Mouse (Mus musculus) liver, embryonic 14.5 days (tissue): Measurements from ENCODE around the gene Tmem63b. TPM values are rescaled to one million over a fixed set of nuclear protein-coding genes. Genes with fewer than 3 reads are reported as not detected.

Experiments
- ATAC-seq: fragments of 200-750 bp; cut with Nextera tagmentation; 2 replicates; pipeline ENCODE4 v1.8.0; 2017; ENCODE audit warnings: moderate number of reproducible peaks, mild to moderate bottlenecking, moderate library complexity; ENCODE audit not compliant: insufficient read depth
- DNase-seq, 3 experiments: peaks; one replicate each; pipeline ENCODE4 v3.0.0-alpha.2; 2012 to 2013; ENCODE audit warnings: low read depth in 3 of 3, low spot score in 3 of 3
- H3K27ac ChIP-seq: fragments of 300-500 bp; sonication (generic); 2 replicates; pipeline ENCODE4 v1.5.1; 2014; ENCODE audit warnings: moderate library complexity, mild to moderate bottlenecking, control low read depth, inconsistent platforms
- H3K27me3 ChIP-seq: fragments of 300-500 bp; sonication (generic); 2 replicates; pipeline ENCODE4 v1.6.1; 2014; ENCODE audit warnings: mild to moderate bottlenecking, low read length, moderate library complexity; ENCODE audit not compliant: control insufficient read depth, insufficient read depth
- H3K36me3 ChIP-seq: fragments of 300-500 bp; sonication (generic); replicated peaks from 2 replicates; pipeline ENCODE4 v1.6.1; 2014; ENCODE audit warnings: low read depth; ENCODE audit not compliant: control insufficient read depth, insufficient read depth
- H3K4me1 ChIP-seq, 2 experiments: fragments of 200-500 bp in 1 of 2; fragments of 300-500 bp in 1 of 2; sonication (generic) in 1 of 2; replicated peaks; 2 replicates each; pipeline ENCODE4 v1.6.1; 2012 to 2014; ENCODE audit warnings: antibody characterized with exemption in 1 of 2, inconsistent platforms in 1 of 2, low read length in 1 of 2; ENCODE audit not compliant: control insufficient read depth in 2 of 2, insufficient read depth in 2 of 2
- H3K4me2 ChIP-seq: fragments of 300-500 bp; sonication (generic); 2 replicates; pipeline ENCODE4 v1.6.1; 2014; ENCODE audit warnings: low read depth, mild to moderate bottlenecking, control low read depth, moderate library complexity
- H3K4me3 ChIP-seq, 2 experiments: fragments of 200-500 bp in 1 of 2; fragments of 300-500 bp in 1 of 2; sonication (generic) in 1 of 2; 2 replicates each; pipeline ENCODE4 v1.5.1; 2012 to 2014; ENCODE audit warnings: low read depth in 2 of 2, low read length in 2 of 2, mild to moderate bottlenecking in 2 of 2, control low read depth in 1 of 2, inconsistent platforms in 1 of 2, moderate library complexity in 1 of 2; ENCODE audit not compliant: insufficient read depth in 1 of 2
- H3K9ac ChIP-seq: fragments of 300-500 bp; sonication (generic); replicated peaks from 2 replicates; pipeline ENCODE4 v1.6.1; 2014; ENCODE audit warnings: mild to moderate bottlenecking, control low read depth, moderate library complexity
- H3K9me3 ChIP-seq: fragments of 300-500 bp; sonication (generic); 2 replicates; pipeline ENCODE4 v1.6.1; 2016; ENCODE audit warnings: low read length, mixed read lengths; ENCODE audit not compliant: control insufficient read depth
- CTCF ChIP-seq: IDR thresholded peaks from 2 replicates; pipeline ENCODE4 v1.5.1; 2016; ENCODE audit warnings: antibody characterized with exemption, low read depth, control low read depth
- EP300 ChIP-seq: IDR thresholded peaks from 2 replicates; pipeline ENCODE4 v1.6.1; 2016; ENCODE audit warnings: antibody characterized with exemption, low read depth
- WGBS: fragments of 180-500 bp; shearing (Covaris S2); extraction: QIAGEN DNeasy Blood & Tissue Kit; methylation state at CpG from one replicate; pipeline ENCODE4 v1.1.7; 2014; ENCODE audit not compliant: insufficient replicate concordance; 5-methylcytosine and 5-hydroxymethylcytosine counted together
- polyA plus RNA-seq, 2 experiments: library from polyadenylated mRNA; depleted of rRNA in 1 of 2; stranded (reverse) in 1 of 2; unstranded in 1 of 2; fragments of >200 nt; fragmentation: Nextera tagmentation in 1 of 2; extraction: Ambion mirVana in 1 of 2; gene quantifications; 2 replicates each; pipeline versions ENCODE4 v1.2.1 to v1.2.3; 2012 to 2014

The Tmem63b gene
- polyA plus RNA-seq, 2 experiments: 4.1 to 10.4 TPM

DNA sequence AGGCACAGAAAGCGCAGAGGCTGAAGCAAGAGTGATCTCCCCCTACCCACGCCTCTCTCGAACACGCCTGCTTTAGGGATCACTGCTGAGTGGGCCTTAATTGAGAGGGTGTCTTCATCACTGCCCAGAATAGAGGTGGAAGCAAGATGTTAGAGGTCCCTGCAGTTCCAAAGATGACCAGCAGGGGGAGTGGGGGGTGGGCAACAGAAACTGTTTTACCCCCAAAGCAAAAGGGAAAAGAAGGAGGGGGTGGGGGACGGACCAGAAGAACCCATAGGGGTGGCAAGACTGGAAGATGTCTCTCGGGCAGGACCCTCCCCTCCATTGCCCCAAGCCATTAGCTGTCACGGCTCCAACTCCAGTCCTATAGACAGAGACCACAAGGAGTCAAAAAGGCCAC lies 8.6 kb downstream of the Tmem63b start:
- no peak overlapping the region for H3K9ac ChIP-seq
- no peak overlapping the region for H3K4me3 ChIP-seq
- ATAC-seq (no peak), DNase-seq (no peak)
- H3K27ac ChIP-seq: no peak overlapping the region
- no peaks in the 10 kb centered on the region; the same call in 1 of the 2 replicates for H3K36me3 ChIP-seq
- no peaks in the 10 kb centered on the region for H3K9me3 ChIP-seq
- H3K4me2 ChIP-seq: no peak overlapping the region
- no peaks in the 10 kb centered on the region for H3K27me3 ChIP-seq
- no peak for TF ChIP-seq EP300
- TF ChIP-seq CTCF: peak; percentile 92
- WGBS: 30% methylated on average over 7 of the region's 7 CpGs
- H3K4me1 ChIP-seq: 0 out of 4 replicates have a peak, but pooled peaks cover 0 to 2% of the 10 kb centered on the region in 2 experiments

DNA sequence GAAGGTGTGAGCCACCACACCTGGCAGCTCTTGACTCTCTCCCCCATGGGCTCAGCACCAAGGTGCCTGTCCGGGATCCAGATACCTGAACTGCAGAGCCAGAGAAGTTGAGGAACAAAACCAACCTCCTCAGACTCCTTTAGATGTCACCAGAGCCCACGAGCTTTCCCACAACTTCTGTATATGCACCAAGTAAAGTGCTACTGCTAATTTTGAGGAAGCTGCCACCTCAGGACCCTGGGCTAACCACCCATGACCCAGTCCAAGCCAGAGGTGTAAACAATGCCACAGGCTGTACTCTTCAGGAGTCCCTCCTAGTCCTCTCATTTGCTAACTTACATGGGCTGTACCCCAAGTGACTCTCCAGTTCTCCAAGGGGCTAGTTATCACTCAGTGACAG lies 14.1 kb downstream of the Tmem63b start:
- no peaks in the 10 kb centered on the region for H3K27me3 ChIP-seq
- no peak for TF ChIP-seq EP300
- TF ChIP-seq CTCF: no peak
- no peaks in the 10 kb centered on the region for H3K4me1 ChIP-seq
- DNase-seq (no peak), ATAC-seq (no peak)
- no peak overlapping the region for H3K27ac ChIP-seq
- no peak overlapping the region for H3K4me2 ChIP-seq
- H3K9me3 ChIP-seq: no peaks in the 10 kb centered on the region
- 65% methylated on average over 2 of the region's 2 CpGs for whole genome bisulfite sequencing
- H3K9ac ChIP-seq: no peak overlapping the region
- no peak overlapping the region for H3K4me3 ChIP-seq
- no peaks in the 10 kb centered on the region; the same call in 1 of the 2 replicates for H3K36me3 ChIP-seq

DNA sequence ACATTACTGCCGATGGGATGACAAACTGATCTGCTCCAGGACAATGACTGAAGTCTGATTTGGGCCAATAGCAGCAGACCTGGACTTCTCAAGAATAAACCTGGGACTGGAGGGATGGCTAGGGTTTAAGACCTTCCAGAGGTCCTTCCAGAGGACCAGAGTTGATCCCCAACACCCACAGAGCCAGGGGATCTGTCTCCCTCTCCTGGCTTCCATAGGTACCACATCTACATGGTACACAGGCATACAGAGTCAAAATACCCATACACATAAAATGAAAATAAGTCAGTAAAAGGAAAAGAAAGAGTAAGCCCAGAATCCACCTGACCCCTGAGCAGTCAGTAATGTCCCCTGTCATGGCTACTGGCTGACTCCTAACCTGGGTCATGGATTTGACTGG lies 14.9 kb downstream of the Tmem63b start:
- DNase-seq (no peak), ATAC-seq (no peak)
- Histone ChIP-seq H3K9ac (no peak overlapping the region), H3K27ac (no peak overlapping the region), H3K4me3 (no peak overlapping the region), H3K27me3 (no peaks in the 10 kb centered on the region), H3K4me1 (no peaks in the 10 kb centered on the region), H3K9me3 (no peaks in the 10 kb centered on the region), H3K36me3 (no peaks in the 10 kb centered on the region; the same call in 1 of the 2 replicates), H3K4me2 (no peak overlapping the region)
- TF ChIP-seq EP300: no peak
- TF ChIP-seq CTCF: peak; percentile 55; the same call in 1 of the 2 replicates
- 77% methylated on average over 1 of the region's 1 CpGs for WGBS

DNA sequence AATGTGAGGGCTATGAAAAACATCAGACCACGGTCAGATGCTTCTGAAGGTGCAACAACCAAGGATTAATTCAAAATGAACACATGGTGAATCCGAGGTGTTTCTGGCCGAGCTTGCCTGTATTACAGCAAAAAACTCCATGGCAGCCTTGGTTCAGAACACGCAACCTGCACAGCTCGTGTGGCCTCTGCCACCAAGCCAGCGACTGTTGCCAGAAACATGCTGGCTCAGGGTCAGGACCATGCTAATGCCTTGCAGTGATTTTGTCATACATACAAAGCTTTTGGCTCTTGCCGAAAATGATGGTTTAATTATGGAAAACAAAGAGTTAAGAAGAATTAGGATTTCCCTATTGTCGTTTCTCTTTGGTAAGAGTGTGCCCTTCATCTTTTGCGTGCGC lies 18.7 kb downstream of the Tmem63b start:
- no peak for ATAC-seq
- WGBS: 76% methylated on average over 10 of the region's 10 CpGs

DNA sequence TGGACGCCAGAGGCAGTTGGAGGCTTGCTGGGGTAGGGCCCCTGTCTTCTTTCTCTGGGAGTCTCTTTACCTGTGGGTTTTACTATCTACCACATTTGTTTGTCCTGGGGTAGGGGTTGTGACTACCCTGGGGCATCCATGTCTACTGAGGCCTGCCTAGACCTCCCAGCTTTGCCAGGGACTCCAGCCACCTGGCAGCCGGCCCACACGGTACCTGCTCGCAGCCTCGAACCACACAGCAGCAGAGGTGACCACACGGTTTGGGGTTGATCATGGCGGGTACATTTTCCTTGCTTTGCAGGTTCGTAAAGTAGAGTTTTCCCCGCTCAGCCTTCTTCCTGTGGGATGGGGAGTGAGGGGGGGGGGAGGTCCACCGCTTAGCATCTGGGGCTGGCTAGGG lies 19.2 kb downstream of the Tmem63b start:
- H3K4me2 ChIP-seq: no peak overlapping the region
- DNase-seq (no peak), ATAC-seq (no peak)
- no peaks in the 10 kb centered on the region for H3K36me3 ChIP-seq
- H3K9me3 ChIP-seq: no peaks in the 10 kb centered on the region
- no peaks in the 10 kb centered on the region for H3K27me3 ChIP-seq
- H3K4me1 ChIP-seq: 0 out of 4 replicates have a peak, but pooled peaks cover 0 to 2% of the 10 kb centered on the region in 2 experiments
- WGBS: 79% methylated on average over 10 of the region's 10 CpGs
- no peak overlapping the region for H3K27ac ChIP-seq
- H3K9ac ChIP-seq: no peak overlapping the region
- H3K4me3 ChIP-seq: no peak overlapping the region
- no peak for TF ChIP-seq EP300

More for the DNA sequence above, 18.7 kb downstream of the Tmem63b start:
- Histone ChIP-seq H3K27me3 (no peaks in the 10 kb centered on the region), H3K9ac (no peak overlapping the region), H3K9me3 (no peaks in the 10 kb centered on the region), H3K4me1 (0 out of 4 replicates have a peak, but pooled peaks cover 0 to 2% of the 10 kb centered on the region in 2 experiments), H3K4me3 (no peak overlapping the region), H3K36me3 (no peaks in the 10 kb centered on the region), H3K27ac (no peak overlapping the region), H3K4me2 (no peak overlapping the region)
- DNase-seq: no peak
- TF ChIP-seq CTCF (no peak), EP300 (no peak)
